29 mouse cellular contexts compared by ENCODE assay signal in genomic region chr9:116243775-116244618, GRCm38 (mm10).
A peak's percentile ranks its signal among the peaks of the same experiment; 100 is the strongest.
DNase-seq lines count a peak whose midpoint lies in the region; ATAC-seq and TF ChIP-seq lines count a peak whose summit lies in the region.
"Had no signal": no experiment of that assay in that cellular context is flagged by ENCODE, and none has a peak within 500 bp of the region (broad histone marks: within the 10 kb centered on the region; RNA-seq: fewer than 3 reads in every experiment).

No protein-coding gene starts in this region.

- H3K4me3 ChIP-seq in lung, adult 2 months (replicated peaks; ENCODE audit: extremely low read depth, low read depth, low read length): no peak overlapping the region
- H3K4me3 ChIP-seq in forebrain, embryonic 15.5 days: no peak overlapping the region
- H3K4me3 ChIP-seq: forebrain, embryonic 13.5 days; heart, embryonic 12.5 days; kidney, embryonic 15.5 days; layer of hippocampus, adult 2 months; limb, embryonic 10.5 days; limb, embryonic 15.5 days; liver, embryonic 13.5 days; midbrain, embryonic 13.5 days had no signal

- no peak overlapping the region for H3K27ac ChIP-seq in forebrain, embryonic 15.5 days (replicated peaks)
- H3K27ac ChIP-seq: forebrain, embryonic 13.5 days; hindbrain, embryonic 14.5 days; layer of hippocampus, adult 2 months; limb, embryonic 10.5 days; limb, embryonic 15.5 days; liver, embryonic 13.5 days; macrophage; midbrain, embryonic 13.5 days had no signal

- peaks cover 10% of the 10 kb centered on the region for H3K4me1 ChIP-seq in lung, adult 2 months (ENCODE audit: control insufficient read depth, insufficient read depth, low read length)
- H3K4me1 ChIP-seq in forebrain, embryonic 15.5 days: no peaks in the 10 kb centered on the region
- H3K4me1 ChIP-seq: forebrain, embryonic 13.5 days; limb, embryonic 10.5 days; liver, embryonic 13.5 days; midbrain, embryonic 13.5 days had no signal

- no peak for TF ChIP-seq CTCF in lung, adult 2 months (IDR thresholded peaks at IDR 0.05; ENCODE audit: insufficient read depth, low read length)

- no peak for TF ChIP-seq POLR2A in lung, adult 2 months (IDR thresholded peaks at IDR 0.05; ENCODE audit: borderline replicate concordance, extremely low read depth, low read depth, low read length)

- WGBS in lung, adult 2 months: 85% methylated on average over 8 of the region's 8 CpGs
- WGBS in forebrain, embryonic 15.5 days: 86% methylated on average over 8 of the region's 8 CpGs

- H3K9me3 ChIP-seq in forebrain, embryonic 15.5 days: no peaks in the 10 kb centered on the region
- H3K9me3 ChIP-seq: forebrain, embryonic 13.5 days; heart, embryonic 12.5 days; kidney, embryonic 15.5 days; limb, embryonic 10.5 days; limb, embryonic 15.5 days; liver, embryonic 13.5 days; midbrain, embryonic 13.5 days had no signal

- peak; percentile 82 for ATAC-seq in activated CD4-positive, CD25-positive, alpha-beta regulatory T cell, adult 4 months
- no peak for ATAC-seq in forebrain, embryonic 15.5 days (replicated peaks)
- ATAC-seq: forebrain, embryonic 13.5 days; midbrain, embryonic 13.5 days had no signal

- H3K27me3 ChIP-seq in splenic B cell, adult 2 months (ENCODE audit: control insufficient read depth, insufficient read depth, low read length, poor library complexity, severe bottlenecking): no peaks in the 10 kb centered on the region
- no peaks in the 10 kb centered on the region for H3K27me3 ChIP-seq in forebrain, embryonic 15.5 days
- H3K27me3 ChIP-seq: forebrain, embryonic 13.5 days; heart, embryonic 12.5 days; kidney, embryonic 15.5 days; limb, embryonic 15.5 days; liver, embryonic 13.5 days; midbrain, embryonic 13.5 days had no signal

- H3K36me3 ChIP-seq in splenic B cell, adult 2 months (ENCODE audit: control insufficient read depth, insufficient read depth, low read length, poor library complexity, severe bottlenecking): no peaks in the 10 kb centered on the region
- no peaks in the 10 kb centered on the region for H3K36me3 ChIP-seq in forebrain, embryonic 15.5 days
- H3K36me3 ChIP-seq: G1E; heart, embryonic 12.5 days; kidney, embryonic 15.5 days; limb, embryonic 10.5 days; limb, embryonic 15.5 days; liver, embryonic 13.5 days; midbrain, embryonic 13.5 days had no signal

- H3K9ac ChIP-seq in forebrain, embryonic 15.5 days (replicated peaks): no peak overlapping the region
- H3K9ac ChIP-seq: forebrain, embryonic 13.5 days; heart, embryonic 12.5 days; hindbrain, embryonic 14.5 days; kidney, embryonic 15.5 days; limb, embryonic 15.5 days; liver, embryonic 13.5 days; midbrain, embryonic 13.5 days had no signal

- peak; percentile 31 for DNase-seq in layer of hippocampus, adult 11-12 months (ENCODE audit: low spot score)
- DNase-seq in layer of hippocampus, adult 9-10 months (ENCODE audit: low spot score): no peak
- DNase-seq in CD4-positive helper T cell, adult 2 months (ENCODE audit: low read depth, low spot score): peak; percentile 36
- peak; percentile 54 for DNase-seq in splenic B cell, adult 2 months (ENCODE audit: low read depth, low spot score)
- DNase-seq in lung, adult 2 months: no peak
- DNase-seq: adrenal gland, adult 2 months; adrenal gland, postnatal 36 days; cerebellum, adult 2 months; cerebellum, postnatal 14 days; gastrocnemius, postnatal 14 days; heart, adult 11 months; kidney, adult 18-20 months; kidney, postnatal 25 days; liver, embryonic 13.5 days; lung, adult 18-20 months; lung, postnatal 10 days; right cerebral cortex, postnatal 14 days had no signal

- H3K4me2 ChIP-seq in forebrain, embryonic 15.5 days (replicated peaks): no peak overlapping the region
- H3K4me2 ChIP-seq: forebrain, embryonic 13.5 days; heart, embryonic 12.5 days; hindbrain, embryonic 14.5 days; kidney, embryonic 15.5 days; limb, embryonic 15.5 days; liver, embryonic 13.5 days; midbrain, embryonic 13.5 days had no signal

Comparison
In these comparisons a context has a peak if more than half of its experiments do, and no peak if none do; other contexts are left out.
1. DNase-seq: peak in layer of hippocampus, adult 11-12 months (single experiment), CD4-positive helper T cell, adult 2 months (single experiment) and splenic B cell, adult 2 months (single experiment); none in layer of hippocampus, adult 9-10 months (single experiment) and lung, adult 2 months (single experiment).